Mouse (Mus musculus) testis, adult 2 months (tissue): ENCODE measurements around the gene Cst6.

Experiments used
- CTCF ChIP-seq: fragments of 200-500 bp; IDR thresholded peaks from 2 replicates; pipeline ENCODE4 v1.5.1; 2012; ENCODE audit warnings: low read depth, mild to moderate bottlenecking, inconsistent platforms, low read length, moderate library complexity; ENCODE audit not compliant: control insufficient read depth, insufficient read depth, insufficient replicate concordance
- POLR2A ChIP-seq: fragments of 200-500 bp; IDR thresholded peaks from 2 replicates; pipeline ENCODE4 v1.6.1; 2012; ENCODE audit warnings: low read depth, mild to moderate bottlenecking, inconsistent platforms, low read length, moderate library complexity; ENCODE audit not compliant: control insufficient read depth

- TF ChIP-seq CTCF (no peak), POLR2A (no peak)
Observed at GRCm38 (mm10) chr19:5296630-5297029, 52.7 kb downstream of the Cst6 start.
